Mouse (Mus musculus) heart, postnatal 25 days (tissue): ENCODE measurements around the gene Trip13. TPM values are rescaled to one million over a fixed set of nuclear protein-coding genes. Genes with fewer than 3 reads are reported as not detected.
A peak's percentile ranks its signal among the peaks of the same experiment; 100 is the strongest.

Experiments used
- DNase-seq: peaks from one replicate; pipeline ENCODE4 v3.0.0; 2022; ENCODE audit warnings: low spot score
- intact Hi-C: fragments of 180-260 bp; cut with DNase I; formaldehyde crosslinking; loops from one replicate; pipeline ENCODE4 v1.15.1; 2025
- microRNA-seq: library from miRNA; unstranded; fragments of <30 nt; microRNA quantifications from one replicate; pipeline ENCODE4 v1.2.0, GENCODE M21; 2022
- total RNA-seq, 2 experiments: library from RNA; stranded (reverse); gene quantifications; 2 replicates each; pipeline ENCODE4 v1.2.3; 2021

The Trip13 gene
- total RNA-seq, 2 experiments from 2014 or later, result 0.17 to 0.39 TPM

DNA sequence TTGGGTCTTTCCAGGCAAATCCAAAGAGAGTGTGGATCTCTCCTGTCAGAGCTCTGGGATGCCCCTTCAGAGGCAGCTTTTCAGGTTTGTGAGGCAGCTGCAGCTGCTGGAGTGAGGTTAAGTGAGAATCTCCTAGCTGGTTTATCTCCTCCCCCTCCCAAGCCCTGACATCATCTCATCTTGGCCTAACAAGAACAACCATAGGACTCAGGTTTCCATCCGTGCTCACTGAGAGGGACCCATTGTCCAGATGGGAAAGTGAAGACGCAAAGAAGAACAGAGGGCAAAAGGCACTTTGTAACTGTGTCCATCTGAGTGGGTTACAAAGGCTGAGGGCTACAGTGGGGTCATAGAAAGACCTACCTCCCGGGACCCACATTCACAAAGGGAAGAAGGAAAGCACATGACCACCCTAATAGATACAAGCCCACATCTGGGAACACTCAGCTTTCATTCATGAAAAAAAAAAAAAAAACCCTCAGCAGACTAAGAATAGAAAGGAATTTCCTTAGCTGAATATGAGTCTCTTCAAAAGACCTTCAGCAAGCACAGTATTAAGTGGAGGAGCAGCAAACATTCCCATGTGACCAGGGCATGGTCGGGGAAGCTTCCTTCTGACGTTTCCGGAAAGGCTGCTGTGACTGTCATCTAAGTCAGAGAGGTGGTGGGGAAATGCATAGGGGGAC, 44.9 kb downstream of the Trip13 start:
- DNase-seq, result no peak
- intact Hi-C loops, result no loop called here

DNA sequence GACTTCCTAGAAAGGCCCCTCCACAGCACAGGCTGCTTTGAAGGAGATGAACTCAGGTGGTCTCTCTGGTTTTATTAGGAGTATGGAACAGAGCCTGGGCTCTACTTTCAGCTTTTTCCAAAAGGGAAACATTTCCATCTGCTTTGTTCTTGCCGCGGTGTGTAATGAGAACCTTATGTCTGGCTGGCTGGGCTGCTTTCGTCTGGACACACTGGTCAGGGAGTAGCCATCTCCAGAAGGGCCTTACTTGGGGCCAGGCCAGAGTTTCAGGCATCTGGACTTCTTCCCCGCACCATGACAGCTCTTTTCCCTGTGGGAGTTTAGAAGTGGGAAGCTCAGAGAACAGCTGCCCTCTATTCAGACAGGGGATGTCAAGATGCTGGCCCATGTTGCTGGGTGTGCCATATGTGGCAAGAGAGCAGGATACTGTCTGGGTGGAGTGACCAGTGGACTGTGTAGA, 50.1 kb downstream of the Trip13 start:
- peak; percentile 83 for DNase-seq
- intact Hi-C loops, result no loop called here

DNA sequence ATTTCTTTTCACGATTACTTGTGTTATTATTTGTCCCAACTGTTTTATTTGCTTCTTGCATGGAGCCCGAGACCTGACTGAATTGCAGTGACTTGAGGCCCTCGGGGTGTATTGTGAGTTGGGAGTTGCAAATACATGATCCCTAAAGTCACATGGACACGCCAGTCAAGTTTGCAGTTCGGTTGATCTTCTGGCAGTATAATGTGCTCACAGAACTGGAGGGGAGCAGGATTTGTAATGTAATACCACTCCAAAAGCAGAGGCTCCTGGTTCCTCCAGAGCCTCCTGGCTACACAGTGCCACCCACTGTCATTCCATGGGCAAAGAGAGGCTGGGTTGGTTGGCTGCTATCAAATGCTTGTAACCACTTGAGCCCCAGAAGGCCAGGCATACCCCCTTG, 51.0 kb downstream of the Trip13 start:
- intact Hi-C loops, result no loop called here
- DNase-seq, result no peak

DNA sequence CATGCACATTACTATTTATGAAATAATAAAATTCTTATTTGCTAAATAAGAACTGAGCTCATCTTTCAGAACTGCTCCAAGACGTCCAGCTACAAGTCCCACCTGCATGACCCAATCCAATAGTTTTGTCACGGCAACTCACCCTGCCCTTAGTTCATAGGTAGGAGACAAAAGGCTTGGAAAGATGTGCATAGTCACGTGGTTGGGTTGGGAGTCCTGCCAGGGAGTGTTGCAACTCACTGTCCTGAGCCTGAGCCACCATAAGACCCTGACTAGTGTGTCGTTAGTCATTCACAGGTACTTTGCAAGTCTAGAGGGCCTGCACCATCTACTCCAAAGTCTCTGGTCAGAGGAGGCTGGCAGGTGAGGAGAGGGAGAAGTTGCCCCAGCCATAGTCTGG, 51.5 kb downstream of the Trip13 start:
- intact Hi-C loops, result no loop called here
- no peak for DNase-seq

DNA sequence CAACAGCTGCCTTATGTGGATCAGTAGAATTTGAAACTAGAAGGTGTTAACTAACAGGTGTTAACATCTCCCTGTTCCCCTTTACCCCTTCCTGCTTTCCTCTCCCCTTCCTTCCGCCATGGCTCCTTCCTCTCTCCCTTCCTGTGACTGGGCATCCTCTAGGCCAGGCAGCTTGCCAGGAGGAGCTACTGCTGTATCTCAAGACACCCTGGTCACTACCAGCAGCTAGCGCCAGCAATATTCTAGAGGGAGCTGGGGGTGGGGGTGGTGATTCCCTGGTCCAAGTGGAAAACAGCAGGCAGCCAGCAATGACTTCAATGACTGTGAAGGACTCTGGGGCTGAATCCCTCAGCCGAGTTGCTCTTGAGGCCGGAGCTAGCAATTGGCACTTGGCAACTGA, 51.9 kb downstream of the Trip13 start:
- DNase-seq, result no peak
- intact Hi-C loops, result no loop called here

DNA sequence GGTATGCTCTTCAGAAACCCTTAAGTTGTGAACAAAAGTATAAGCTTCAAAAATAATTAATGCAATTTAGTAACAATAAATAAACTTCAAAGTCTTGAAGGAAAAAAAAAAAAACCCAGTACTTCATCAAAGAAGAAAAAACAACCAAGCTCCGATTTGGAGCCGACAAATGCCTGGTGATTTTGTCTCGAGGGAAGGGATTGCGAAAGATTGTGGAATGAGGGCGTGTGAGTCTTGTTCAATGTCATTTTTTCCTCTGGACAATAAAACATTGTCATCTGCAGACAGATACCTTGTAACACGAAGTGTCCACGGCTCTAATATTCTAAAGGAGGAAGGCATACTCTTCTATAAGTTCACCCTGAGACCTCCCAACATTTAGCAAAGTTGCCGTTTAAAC, 56.2 kb downstream of the Trip13 start:
- intact Hi-C loops, result no loop called here
- DNase-seq, result no peak

DNA sequence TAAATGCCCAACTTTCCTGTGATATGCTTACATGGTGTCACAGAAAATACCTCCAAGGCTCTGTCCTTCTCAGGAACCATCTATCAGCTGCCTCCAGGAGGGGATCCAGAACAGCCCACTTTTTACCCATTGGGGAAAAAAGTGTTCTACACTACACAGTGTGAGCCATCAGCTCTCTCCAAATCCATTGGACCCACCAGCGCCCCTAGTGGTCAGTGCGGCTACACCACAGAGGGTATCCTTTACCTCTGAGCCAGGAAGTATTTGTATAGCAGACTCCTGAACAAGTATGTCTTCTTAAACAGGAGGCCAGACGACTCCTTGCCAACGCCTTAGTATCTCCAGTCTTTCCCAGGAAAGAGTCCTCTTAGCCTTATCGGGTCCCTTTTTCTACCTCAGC, 57.8 kb downstream of the Trip13 start:
- DNase-seq, result no peak
- intact Hi-C loops, result no loop called here

DNA sequence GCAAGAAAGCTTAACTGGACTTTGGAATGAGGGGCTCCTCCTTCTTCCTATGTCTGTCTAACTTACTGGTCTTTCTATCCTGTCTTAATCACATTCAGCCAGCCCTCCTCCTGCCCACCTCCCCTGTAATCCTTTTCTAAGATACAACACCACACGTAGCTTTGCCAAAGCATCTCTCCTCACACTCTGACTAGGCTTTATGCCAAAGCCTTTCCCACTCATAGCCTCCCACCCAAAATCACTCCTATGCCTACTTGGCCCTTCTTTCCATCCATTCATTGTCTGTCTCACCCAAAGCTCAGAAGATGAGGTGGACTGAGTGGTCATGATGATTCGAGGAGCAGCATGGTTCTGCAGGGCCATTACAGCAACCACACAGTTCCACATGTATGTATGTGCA, 65.4 kb downstream of the Trip13 start:
- intact Hi-C loops, result no loop called here
- DNase-seq, result no peak

Small RNA genes within 50 kb of the gene (microRNA-seq; reads per million reads assigned to microRNA genes)
- not detected for gene Gm25197

Other genes starting within 250 kb of the Trip13 start
- gene Slc6a19, start 232.9 kb downstream of the Trip13 start, total RNA-seq, result not detected
- gene Slc12a7, start 204.7 kb downstream of the Trip13 start, total RNA-seq, result 100 to 1,000 TPM; 162 to 182 TPM
- 1 to 10 TPM; 1.2 TPM for gene Nkd2, start 90.2 kb downstream of the Trip13 start, total RNA-seq
- 10 to 100 TPM; 22.9 to 23.9 TPM for gene Brd9, start within 50 bp of the Trip13 start, total RNA-seq
- gene Zdhhc11, start 26.1 kb upstream of the Trip13 start, total RNA-seq, result not detected
- gene Tppp, start 71.6 kb upstream of the Trip13 start, total RNA-seq, result 10 to 100 TPM; 20.7 to 21.3 TPM
- gene Cep72, start 124.5 kb upstream of the Trip13 start, total RNA-seq, result 1 to 10 TPM in 1 of 2 experiments, under 1 TPM in 1; 0.65 to 1.5 TPM
- under 1 TPM; 0.34 to 0.70 TPM for gene Slc9a3, start 183.7 kb upstream of the Trip13 start, total RNA-seq